Mouse (Mus musculus) induced T-regulatory cell, adult 2 months (primary cell): ENCODE data around the gene Zscan2.
A peak's percentile ranks its signal among the peaks of the same experiment; 100 is the strongest.

ENCODE experiments used
- DNase-seq: peaks from one replicate; pipeline ENCODE4 v3.0.0-alpha.2; 2012; ENCODE audit warnings: low read depth

Gene Zscan2

DNA sequence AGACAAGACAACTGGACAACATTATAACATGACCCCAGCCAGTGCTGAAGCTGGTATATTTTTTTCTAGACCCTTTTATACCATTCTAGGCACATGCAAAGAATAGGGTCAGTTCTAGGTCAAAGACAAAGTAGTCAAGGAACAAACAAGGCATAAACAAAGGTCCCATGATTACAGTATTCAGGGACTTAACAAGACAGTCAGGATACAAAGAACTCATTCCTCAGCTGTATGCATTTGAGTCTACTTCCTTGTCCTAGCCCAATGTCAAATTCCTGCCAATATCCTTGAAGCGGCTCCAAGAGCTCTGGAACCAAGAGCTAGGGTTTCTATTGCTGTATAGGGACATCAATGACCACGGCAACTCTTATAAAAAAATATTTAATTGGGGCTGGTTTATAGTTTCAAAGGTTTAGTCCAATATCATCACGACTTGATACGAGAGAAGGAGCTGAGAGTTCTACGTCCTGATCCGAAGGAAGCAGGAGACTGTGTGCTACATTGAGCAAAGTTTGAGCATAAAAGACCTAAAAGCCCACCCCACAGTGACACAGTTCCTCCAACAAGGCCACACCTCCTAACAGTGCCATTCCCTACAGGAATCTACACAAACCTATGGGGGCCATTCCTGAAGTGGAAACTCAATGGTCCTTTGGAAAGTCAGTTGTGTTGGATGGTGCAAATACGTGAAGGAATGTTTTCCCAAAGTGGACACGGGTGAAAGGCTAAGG lies 16.6 kb upstream of the Zscan2 start:
- DNase-seq = no peak

GRCm38 (mm10) chr7:80844691-80845090 lies 16.0 kb upstream of the Zscan2 start:
- no peak for DNase-seq

- DNase-seq = no peak
Observed at GRCm38 (mm10) chr7:80845621-80846279, 15.0 kb upstream of the Zscan2 start.

DNA sequence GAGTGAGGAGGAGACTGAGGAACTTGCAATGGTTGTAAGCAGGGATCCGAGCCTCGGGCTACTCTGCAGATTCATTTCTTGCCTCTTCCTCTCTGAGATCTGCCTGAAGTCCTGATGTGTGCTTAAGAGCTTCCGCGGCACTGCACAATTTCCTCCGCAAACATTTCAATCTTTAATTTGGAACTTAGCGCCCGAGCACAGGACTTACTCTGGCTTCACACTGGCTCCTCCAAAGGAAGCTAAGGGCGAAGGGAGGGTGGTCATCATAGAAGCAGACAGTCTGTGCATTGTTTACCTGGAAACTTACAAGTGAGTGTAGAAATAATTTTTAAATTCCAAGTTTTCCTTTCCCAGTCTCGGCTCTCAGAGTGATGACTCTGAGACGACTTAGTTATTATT lies 14.4 kb upstream of the Zscan2 start:
- no peak for DNase-seq

DNA sequence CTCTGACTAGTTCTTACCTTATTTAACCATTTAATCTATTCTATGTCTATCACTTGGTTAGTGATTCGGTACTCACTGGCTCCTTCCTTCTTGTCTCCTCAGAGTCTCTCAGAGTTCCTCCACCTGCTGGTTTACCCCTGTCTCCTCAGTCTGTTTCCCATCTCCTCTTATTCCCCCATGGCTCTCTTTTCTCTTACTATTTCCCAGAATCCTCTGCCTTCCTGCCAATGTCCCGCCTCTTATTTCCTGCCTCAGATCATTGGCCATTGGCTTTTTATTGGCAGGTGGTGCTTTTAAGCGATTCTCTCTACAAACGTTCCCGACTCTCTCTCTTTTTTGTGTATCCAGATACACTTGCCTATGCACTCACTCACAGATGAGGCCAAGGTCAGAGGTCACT lies 14.0 kb upstream of the Zscan2 start:
- DNase-seq = no peak

- no peak for DNase-seq
Observed at GRCm38 (mm10) chr7:80849267-80849666, 11.5 kb upstream of the Zscan2 start.

- peak; percentile 84 for DNase-seq
Observed at GRCm38 (mm10) chr7:80849710-80850109, 11.0 kb upstream of the Zscan2 start.

GRCm38 (mm10) chr7:80850520-80850919 lies 10.2 kb upstream of the Zscan2 start:
- DNase-seq = no peak

- no peak for DNase-seq
Observed at GRCm38 (mm10) chr7:80853218-80853617, 7.5 kb upstream of the Zscan2 start.

- no peak for DNase-seq
Observed at GRCm38 (mm10) chr7:80855316-80855715, 5.4 kb upstream of the Zscan2 start.

DNA sequence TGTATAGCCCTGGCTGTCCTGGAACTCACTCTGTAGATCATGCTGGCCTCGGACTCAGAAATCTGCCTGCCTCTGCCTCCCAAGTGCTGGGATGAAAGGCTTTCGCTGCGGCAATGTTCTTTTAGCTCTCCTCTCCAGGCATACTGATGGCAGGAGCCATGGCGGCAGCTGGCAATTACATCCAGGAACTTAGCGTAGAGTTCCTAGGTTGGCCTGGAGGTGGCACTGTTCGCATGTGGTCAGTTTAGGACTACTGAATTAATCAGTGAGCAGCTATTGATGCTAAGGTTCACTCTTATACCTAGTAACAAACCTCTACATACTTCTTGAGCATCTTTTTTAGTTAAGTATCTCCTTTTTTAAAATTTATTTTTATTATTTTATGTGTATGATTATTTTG lies 3.5 kb upstream of the Zscan2 start:
- peak; percentile 88 for DNase-seq

- peak; percentile 93 for DNase-seq
Observed at GRCm38 (mm10) chr7:80860227-80860626, 493 bp upstream of the Zscan2 start.

GRCm38 (mm10) chr7:80862475-80862874 lies 1.8 kb downstream of the Zscan2 start:
- peak; percentile 62 for DNase-seq

DNA sequence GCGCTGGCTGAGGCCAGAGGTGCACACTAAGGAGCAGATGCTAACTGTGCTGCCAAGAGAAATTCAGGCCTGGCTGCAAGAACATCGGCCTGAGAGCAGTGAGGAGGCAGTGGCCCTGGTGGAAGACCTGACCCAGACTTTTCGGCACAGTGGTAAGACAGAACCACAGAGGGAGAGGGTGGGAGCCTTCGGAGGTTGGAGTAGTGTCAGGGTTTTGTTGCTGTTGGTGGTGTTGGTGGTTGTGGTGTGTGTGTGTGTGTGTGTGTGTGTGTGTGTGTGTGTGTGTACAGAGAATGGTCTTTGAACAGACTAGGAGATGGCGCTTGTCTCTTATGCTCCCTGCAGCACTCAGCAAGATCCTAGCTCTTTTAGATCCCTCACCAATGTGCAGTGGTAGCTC lies 2.8 kb downstream of the Zscan2 start:
- peak; percentile 46 for DNase-seq

DNA sequence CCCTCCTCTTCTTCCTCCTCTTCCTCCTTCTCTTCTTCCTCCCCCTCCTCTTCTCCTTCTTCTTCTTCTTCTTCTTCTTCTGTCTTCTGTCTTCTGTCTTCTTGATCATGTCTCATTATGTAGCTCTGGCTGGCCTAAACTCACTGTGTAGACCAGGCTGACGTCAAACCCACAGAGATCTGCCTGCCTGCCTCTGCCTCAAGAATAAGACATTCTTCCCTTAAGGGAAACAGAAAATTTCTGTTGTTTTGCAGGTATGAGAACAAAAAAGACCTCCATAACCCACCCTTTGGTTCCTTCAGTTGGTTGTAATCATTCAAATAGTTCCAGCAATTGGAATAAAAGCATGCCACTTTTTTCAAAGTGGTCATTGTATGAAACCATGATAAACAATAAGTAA lies 3.4 kb downstream of the Zscan2 start:
- peak; percentile 61 for DNase-seq

DNA sequence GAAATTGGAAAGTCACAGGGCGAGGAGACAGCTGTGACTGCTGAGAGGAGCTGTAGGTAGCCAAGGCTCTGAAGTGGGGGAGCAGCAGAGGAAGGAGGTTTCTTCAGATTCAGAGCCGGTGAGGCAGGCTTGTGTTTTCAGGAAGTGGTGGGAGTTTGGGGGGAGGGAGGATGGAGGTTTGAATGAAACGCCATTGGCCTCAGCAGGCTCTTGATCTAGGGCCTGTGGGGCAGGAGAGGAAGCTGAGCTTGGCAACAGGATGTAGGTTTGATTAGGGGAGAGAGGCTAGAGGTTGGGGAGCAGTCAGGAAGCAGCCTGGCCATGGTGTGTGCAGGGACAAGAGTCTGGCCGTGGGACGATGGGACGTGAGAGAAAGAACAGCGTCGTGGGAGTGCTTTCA lies 4.1 kb downstream of the Zscan2 start:
- peak; percentile 93 for DNase-seq

DNA sequence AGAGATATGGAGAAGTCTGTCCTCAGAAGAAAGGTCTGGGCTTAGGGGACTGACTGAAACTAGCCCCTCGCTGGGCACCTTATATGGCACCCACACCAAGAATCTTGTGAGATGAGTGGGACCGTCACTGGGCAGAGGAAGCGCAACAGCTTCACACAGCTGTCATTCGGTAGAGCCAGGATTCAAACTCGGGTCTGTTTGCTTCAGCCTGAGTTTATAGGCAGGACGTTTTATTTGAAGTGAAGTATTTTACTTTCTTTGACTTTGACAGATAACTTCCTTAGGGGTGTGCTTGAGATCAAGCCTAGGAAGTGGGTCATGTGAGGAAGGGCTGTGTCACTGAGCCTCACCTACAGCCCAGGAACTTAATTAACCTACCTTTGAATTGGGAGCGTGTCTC lies 4.8 kb downstream of the Zscan2 start:
- DNase-seq = peak; percentile 58

- DNase-seq = no peak
Observed at GRCm38 (mm10) chr7:80866514-80867147, 5.9 kb downstream of the Zscan2 start.

GRCm38 (mm10) chr7:80868686-80869085 lies 8.0 kb downstream of the Zscan2 start:
- no peak for DNase-seq

GRCm38 (mm10) chr7:80873038-80873437 lies 12.3 kb downstream of the Zscan2 start:
- DNase-seq = no peak

DNA sequence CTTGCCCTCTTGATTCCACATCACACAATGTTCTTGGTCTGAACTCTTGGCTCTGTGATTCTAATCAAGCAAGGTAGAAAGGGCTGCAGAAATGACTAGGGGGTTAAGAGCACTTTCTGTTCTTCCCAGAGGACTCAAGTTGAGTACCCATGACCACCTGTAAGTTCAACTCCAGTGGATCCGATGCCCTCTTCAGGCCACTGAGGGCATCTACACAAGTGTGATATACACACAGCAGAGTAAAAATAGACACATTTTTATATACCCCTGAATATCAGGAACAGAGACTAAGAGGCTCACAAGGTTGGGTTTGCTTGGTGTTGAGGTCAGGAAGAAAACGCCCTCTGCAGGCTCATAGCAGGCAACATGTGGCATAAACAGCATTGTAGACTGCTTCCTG lies 12.9 kb downstream of the Zscan2 start:
- DNase-seq = no peak

- no peak for DNase-seq
Observed at GRCm38 (mm10) chr7:80875727-80876126, 15.0 kb downstream of the Zscan2 start.

DNA sequence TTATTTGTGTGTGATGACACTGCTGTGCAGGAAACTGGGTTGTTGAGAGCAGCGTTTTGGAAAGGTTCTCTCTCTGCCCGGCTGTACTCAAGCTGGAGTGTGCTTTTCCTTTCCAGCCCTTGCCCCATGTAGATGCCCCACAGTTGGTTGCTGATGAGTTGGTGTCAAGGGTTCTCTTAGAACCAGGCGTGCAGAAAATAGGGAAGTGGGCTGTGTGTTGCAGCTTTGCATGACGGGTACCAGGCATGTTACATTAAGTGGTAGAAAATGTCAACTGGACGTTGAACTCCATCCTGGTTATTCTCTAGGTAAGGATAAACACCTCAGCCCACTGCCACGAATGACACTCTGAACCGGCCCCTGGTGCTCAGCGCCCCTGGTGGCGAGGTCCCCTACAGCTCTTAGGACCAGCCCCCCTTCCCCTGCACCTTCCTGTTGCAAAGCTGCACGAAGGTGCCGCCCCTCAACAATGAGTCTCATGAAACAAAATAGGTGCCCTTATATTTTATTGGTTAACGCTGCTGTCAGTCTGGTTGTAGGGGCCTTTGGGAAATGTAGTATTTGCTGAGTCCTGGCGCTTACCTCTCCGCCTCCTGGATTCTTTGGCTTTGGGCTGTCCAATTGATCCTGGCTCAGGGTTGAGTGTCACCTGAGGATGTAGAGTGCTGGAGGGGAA lies 22.2 kb downstream of the Zscan2 start:
- peak; percentile 89 for DNase-seq
